Mouse (Mus musculus) hindbrain, embryonic 10.5 days (tissue): ENCODE results near the gene Rgcc. TPM values are rescaled to one million over a fixed set of nuclear protein-coding genes. Genes with fewer than 3 reads are reported as not detected.

Source experiments
- DNase-seq: peaks from one replicate; pipeline ENCODE4 v3.0.0-alpha.2; 2017; ENCODE audit warnings: low spot score
- H3K27ac ChIP-seq: fragments of 300-500 bp; sonication (generic); 2 replicates; pipeline ENCODE4 v1.5.1; 2016; ENCODE audit warnings: mild to moderate bottlenecking, moderate library complexity
- H3K27me3 ChIP-seq: fragments of 300-500 bp; sonication (generic); 2 replicates; pipeline ENCODE4 v1.6.1; 2016; ENCODE audit warnings: mild to moderate bottlenecking; ENCODE audit not compliant: poor library complexity, insufficient read depth, severe bottlenecking
- H3K36me3 ChIP-seq: fragments of 300-500 bp; sonication (generic); 2 replicates; pipeline ENCODE4 v1.6.1; 2016; ENCODE audit warnings: mild to moderate bottlenecking, moderate library complexity
- H3K4me1 ChIP-seq: fragments of 300-500 bp; sonication (generic); replicated peaks from 2 replicates; pipeline ENCODE4 v1.6.1; 2016; ENCODE audit warnings: mild to moderate bottlenecking
- H3K4me3 ChIP-seq: fragments of 300-500 bp; sonication (generic); 2 replicates; pipeline ENCODE4 v1.5.1; 2016; ENCODE audit warnings: mild to moderate bottlenecking, moderate library complexity
- H3K9me3 ChIP-seq: fragments of 300-500 bp; sonication (generic); 2 replicates; pipeline ENCODE4 v1.6.1; 2016; ENCODE audit warnings: mild to moderate bottlenecking, moderate library complexity
- WGBS: fragments of 180-500 bp; shearing (Covaris S2); methylation state at CpG from one replicate; pipeline ENCODE4 v1.1.7; 2016; 5-methylcytosine and 5-hydroxymethylcytosine counted together
- polyA plus RNA-seq: library from polyadenylated mRNA; unstranded; fragments of >200 nt; fragmentation: Nextera tagmentation; extraction: Ambion mirVana; gene quantifications from 2 replicates; pipeline ENCODE4 v1.2.1, GENCODE M21; 2016

The Rgcc gene
- polyA plus RNA-seq, 1 experiment from 2014 or later: 26.2 TPM

- Histone ChIP-seq H3K27ac (no peak overlapping the region), H3K9me3 (no peaks in the 10 kb centered on the region), H3K4me3 (no peak overlapping the region), H3K4me1 (peaks cover 15% of the 10 kb centered on the region), H3K27me3 (0 out of 2 replicates have a peak, but pooled peaks cover 4% of the 10 kb centered on the region), H3K36me3 (no peaks in the 10 kb centered on the region)
- DNase-seq: no peak
- 75% methylated on average over 8 of the region's 8 CpGs for WGBS
Measured at GRCm38 (mm10) chr14:79313439-79314175, 12.2 kb upstream of the Rgcc start.

- H3K4me3 ChIP-seq: no peak overlapping the region
- H3K4me1 ChIP-seq: peaks cover 24% of the 10 kb centered on the region
- no peak overlapping the region for H3K27ac ChIP-seq
- 86% methylated on average over 4 of the region's 4 CpGs for WGBS
- H3K27me3 ChIP-seq: 0 out of 2 replicates have a peak, but pooled peaks cover 4% of the 10 kb centered on the region
- no peaks in the 10 kb centered on the region for H3K9me3 ChIP-seq
- DNase-seq: no peak
- no peaks in the 10 kb centered on the region for H3K36me3 ChIP-seq
Measured at GRCm38 (mm10) chr14:79312719-79313118, 11.3 kb upstream of the Rgcc start.

- H3K36me3 ChIP-seq: no peaks in the 10 kb centered on the region
- H3K27me3 ChIP-seq: peaks cover 8% of the 10 kb centered on the region; the same call in 1 of the 2 replicates
- 69% methylated on average over 4 of the region's 4 CpGs for WGBS
- DNase-seq: no peak
- H3K9me3 ChIP-seq: no peaks in the 10 kb centered on the region
- H3K27ac ChIP-seq: no peak overlapping the region
- peaks cover 26% of the 10 kb centered on the region for H3K4me1 ChIP-seq
- no peak overlapping the region for H3K4me3 ChIP-seq
Measured at GRCm38 (mm10) chr14:79311918-79312454, 10.5 kb upstream of the Rgcc start.

- H3K4me1 ChIP-seq: peaks cover 21% of the 10 kb centered on the region
- peaks cover 20% of the 10 kb centered on the region for H3K27me3 ChIP-seq
- no peaks in the 10 kb centered on the region for H3K36me3 ChIP-seq
- DNase-seq: no peak
- H3K9me3 ChIP-seq: no peaks in the 10 kb centered on the region
- H3K4me3 ChIP-seq: no peak overlapping the region
- no peak overlapping the region for H3K27ac ChIP-seq
- WGBS: 47% methylated on average over 4 of the region's 4 CpGs
Measured at GRCm38 (mm10) chr14:79309115-79309514, 7.7 kb upstream of the Rgcc start.

- Histone ChIP-seq H3K9me3 (no peaks in the 10 kb centered on the region), H3K27ac (no peak overlapping the region), H3K4me3 (no peak overlapping the region), H3K36me3 (no peaks in the 10 kb centered on the region), H3K27me3 (peaks cover 28% of the 10 kb centered on the region), H3K4me1 (peaks cover 21% of the 10 kb centered on the region)
- no peak for DNase-seq
- 13% methylated on average over 4 of the region's 4 CpGs for WGBS
Measured at GRCm38 (mm10) chr14:79308364-79308763, 6.9 kb upstream of the Rgcc start.

GRCm38 (mm10) chr14:79307908-79308307 lies 6.5 kb upstream of the Rgcc start:
- Histone ChIP-seq H3K9me3 (no peaks in the 10 kb centered on the region), H3K27ac (no peak overlapping the region), H3K27me3 (peaks cover 32% of the 10 kb centered on the region), H3K4me3 (no peak overlapping the region), H3K4me1 (peaks cover 21% of the 10 kb centered on the region), H3K36me3 (no peaks in the 10 kb centered on the region)
- DNase-seq: no peak
- 60% methylated on average over 5 of the region's 5 CpGs for WGBS

GRCm38 (mm10) chr14:79307138-79307537 lies 5.7 kb upstream of the Rgcc start:
- DNase-seq: no peak

GRCm38 (mm10) chr14:79304873-79305464 lies 3.5 kb upstream of the Rgcc start:
- no peaks in the 10 kb centered on the region for H3K36me3 ChIP-seq
- H3K9me3 ChIP-seq: no peaks in the 10 kb centered on the region
- no peak overlapping the region for H3K27ac ChIP-seq
- peaks cover 38% of the 10 kb centered on the region for H3K4me1 ChIP-seq
- H3K27me3 ChIP-seq: peaks cover 58% of the 10 kb centered on the region
- 92% methylated on average over 6 of the region's 6 CpGs for WGBS
- H3K4me3 ChIP-seq: no peak overlapping the region
- DNase-seq: no peak

More at GRCm38 (mm10) chr14:79307138-79307537, 5.7 kb upstream of the Rgcc start:
- Histone ChIP-seq H3K4me3 (no peak overlapping the region), H3K9me3 (no peaks in the 10 kb centered on the region), H3K36me3 (no peaks in the 10 kb centered on the region), H3K27me3 (peaks cover 40% of the 10 kb centered on the region), H3K27ac (no peak overlapping the region), H3K4me1 (peaks cover 21% of the 10 kb centered on the region)
- WGBS: 94% methylated on average over 7 of the region's 7 CpGs

- Histone ChIP-seq H3K9me3 (no peaks in the 10 kb centered on the region), H3K27ac (no peak overlapping the region), H3K36me3 (no peaks in the 10 kb centered on the region), H3K4me3 (no peak overlapping the region), H3K27me3 (peaks cover 73% of the 10 kb centered on the region), H3K4me1 (peaks cover 42% of the 10 kb centered on the region)
- 78% methylated on average over 2 of the region's 2 CpGs for WGBS
- no peak for DNase-seq
Measured at GRCm38 (mm10) chr14:79303150-79303549, 1.7 kb upstream of the Rgcc start.

GRCm38 (mm10) chr14:79300641-79301350 lies 649 bp downstream of the Rgcc start:
- peak overlapping the region; percentile 77 for H3K27ac ChIP-seq
- WGBS: 1% methylated on average over 52 of the region's 52 CpGs
- H3K4me3 ChIP-seq: peak overlapping the region; percentile 62
- H3K9me3 ChIP-seq: no peaks in the 10 kb centered on the region
- peaks cover 87% of the 10 kb centered on the region for H3K27me3 ChIP-seq
- peak; percentile 49 for DNase-seq
- H3K4me1 ChIP-seq: peaks cover 48% of the 10 kb centered on the region
- no peaks in the 10 kb centered on the region for H3K36me3 ChIP-seq

- WGBS: 17% methylated on average over 6 of the region's 6 CpGs
- no peaks in the 10 kb centered on the region for H3K9me3 ChIP-seq
- peak overlapping the region; percentile 62 for H3K4me3 ChIP-seq
- no peak overlapping the region for H3K27ac ChIP-seq
- peaks cover 53% of the 10 kb centered on the region for H3K4me1 ChIP-seq
- no peak for DNase-seq
- H3K36me3 ChIP-seq: no peaks in the 10 kb centered on the region
- H3K27me3 ChIP-seq: peaks cover 83% of the 10 kb centered on the region
Measured at GRCm38 (mm10) chr14:79299796-79300195, 1.6 kb downstream of the Rgcc start.

GRCm38 (mm10) chr14:79299230-79299629 lies 2.2 kb downstream of the Rgcc start:
- Histone ChIP-seq H3K27ac (no peak overlapping the region), H3K9me3 (no peaks in the 10 kb centered on the region), H3K4me3 (no peak overlapping the region), H3K4me1 (peaks cover 53% of the 10 kb centered on the region), H3K27me3 (peaks cover 81% of the 10 kb centered on the region), H3K36me3 (no peaks in the 10 kb centered on the region)
- WGBS: 46% methylated on average over 4 of the region's 4 CpGs
- no peak for DNase-seq
